Mouse (Mus musculus) megakaryocyte, embryonic 14.5 days (primary cell): ENCODE data around the gene Ranbp3.

Source experiments
- FLI1 ChIP-seq: IDR thresholded peaks from 2 replicates; pipeline ENCODE4 v1.6.1; 2012; ENCODE audit warnings: low read length, inconsistent platforms, mixed read lengths
- GATA1 ChIP-seq: IDR thresholded peaks from 3 replicates; pipeline ENCODE4 v1.6.1; 2012; ENCODE audit warnings: mixed read lengths, low read length, inconsistent platforms, borderline replicate concordance

GRCm38 (mm10) chr17:56684649-56685048 lies 11.6 kb downstream of the Ranbp3 start:
- TF ChIP-seq GATA1 (no peak), FLI1 (no peak)
